Mouse (Mus musculus): ENCODE data around the gene Fabp2. TPM values are rescaled to one million over a fixed set of nuclear protein-coding genes. Genes with fewer than 3 reads are reported as not detected.

Gene Fabp2
- total RNA-seq (2023) = not detected

DNA sequence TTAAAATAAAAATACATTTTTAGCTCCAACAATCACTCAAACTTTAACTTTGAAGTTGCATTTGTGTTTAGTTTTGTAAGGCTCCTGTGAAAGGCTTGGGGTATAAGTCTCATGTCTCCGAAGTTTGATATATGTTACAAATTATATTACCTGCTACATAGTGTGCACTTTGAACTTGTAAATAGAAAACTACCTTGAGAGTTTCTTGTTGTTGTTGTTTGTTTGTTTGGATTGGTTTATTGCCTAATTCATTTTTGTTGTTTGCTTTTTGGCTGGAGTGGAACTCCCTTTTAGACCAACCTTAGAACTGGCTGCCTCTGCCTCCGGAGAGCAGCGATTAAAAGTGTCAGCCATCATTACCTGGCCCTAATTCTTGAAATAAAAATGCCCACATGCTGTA is at the start of gene Fabp2:
Gene Fabp2 (plus strand): TSS at position 301 of the 400 bp plus-strand sequence.

GRCm38 (mm10) chr3:122919260-122919659 is 24.4 kb downstream of the Fabp2 start, which contains the start of gene Gm10959:
TSS of gene Gm10959 (minus strand) at chr3:122919360.

GRCm38 (mm10) chr3:122924009-122924914 is 29.4 kb downstream of the Fabp2 start, which contains the start of gene 1810037I17Rik:
TSS of gene 1810037I17Rik (plus strand) at chr3:122924203.

Other genes with a start within 250 kb of the Fabp2 start
- 1.0 TPM for gene Pde5a, start 166.1 kb upstream of the Fabp2 start, total RNA-seq (2023)
- gene Gm10959, start 24.3 kb downstream of the Fabp2 start, total RNA-seq (2023) = not detected
- 24.1 TPM for gene 1810037I17Rik, start 29.1 kb downstream of the Fabp2 start, total RNA-seq (2023)
- 30.8 TPM for gene Usp53, start 89.4 kb downstream of the Fabp2 start, total RNA-seq (2023)
- not detected for gene Myoz2, start 139.9 kb downstream of the Fabp2 start, total RNA-seq (2023)